ENCODE assay signal across 9 mouse cellular contexts in genomic region chr12:51118021-51118694, GRCm38 (mm10).
DNase-seq lines count a peak whose midpoint lies in the region; ATAC-seq and TF ChIP-seq lines count a peak whose summit lies in the region.
"Had no signal": no experiment of that assay in that cellular context is flagged by ENCODE, and none has a peak within 500 bp of the region (broad histone marks: within the 10 kb centered on the region; RNA-seq: fewer than 3 reads in every experiment).

No protein-coding gene starts in this region.

- peaks cover 5% of the 10 kb centered on the region; the same call in 1 of the 2 replicates for H3K4me1 ChIP-seq in heart, embryonic 15.5 days (replicated peaks)
- H3K4me1 ChIP-seq in forebrain, embryonic 15.5 days = peaks cover 19% of the 10 kb centered on the region
- H3K4me1 ChIP-seq: megakaryocyte, embryonic 14.5 days had no signal

- H3K4me2 ChIP-seq in heart, embryonic 15.5 days = peak overlapping the region; percentile 4; the same call in 1 of the 2 replicates
- H3K4me2 ChIP-seq in forebrain, embryonic 15.5 days (replicated peaks) = peak overlapping the region; percentile 33

- ATAC-seq in heart, embryonic 15.5 days (replicated peaks; ENCODE audit: insufficient number of reproducible peaks, insufficient read depth, low FRiP score, low read depth) = peak; percentile 85
- peak; percentile 96 for ATAC-seq in forebrain, embryonic 15.5 days (replicated peaks)

- H3K4me3 ChIP-seq in heart, embryonic 15.5 days = no peak overlapping the region; the same call in 1 of the 2 replicates
- no peak overlapping the region for H3K4me3 ChIP-seq in forebrain, embryonic 15.5 days
- peak overlapping the region; percentile 25; the same call in 1 of the 2 replicates for H3K4me3 ChIP-seq in layer of hippocampus, adult 2 months
- H3K4me3 ChIP-seq: megakaryocyte, embryonic 14.5 days had no signal

- 58% methylated on average over 14 of the region's 14 CpGs for WGBS in heart, embryonic 15.5 days
- WGBS in forebrain, embryonic 15.5 days = 23% methylated on average over 14 of the region's 14 CpGs

- H3K27ac ChIP-seq in heart, embryonic 15.5 days = peak overlapping the region; percentile 58
- peak overlapping the region; percentile 95 for H3K27ac ChIP-seq in forebrain, embryonic 15.5 days (replicated peaks)
- peak overlapping the region; percentile 89 for H3K27ac ChIP-seq in layer of hippocampus, adult 2 months

- H3K9ac ChIP-seq in heart, embryonic 15.5 days = no peak overlapping the region
- H3K9ac ChIP-seq in forebrain, embryonic 15.5 days (replicated peaks) = peak overlapping the region; percentile 12; the same call in 1 of the 2 replicates

- no peak for DNase-seq in heart, adult 11 months
- DNase-seq in adrenal gland, postnatal 14 days = peak; percentile 39
- peak; percentile 93 to 95 for DNase-seq in layer of hippocampus, adult 2 months (ENCODE audit: low spot score in 2 of 2)
- peak; percentile 93 for DNase-seq in right cerebral cortex, adult 18-20 months
- no peak for DNase-seq in lung, postnatal 36 days
- DNase-seq in thymus, postnatal 36 days = no peak

- TF ChIP-seq CTCF in layer of hippocampus, adult 2 months (conservative IDR thresholded peaks at IDR 0.05) = no peak

- H3K9me3 ChIP-seq in heart, embryonic 15.5 days (replicated peaks) = no peaks in the 10 kb centered on the region
- no peaks in the 10 kb centered on the region for H3K9me3 ChIP-seq in forebrain, embryonic 15.5 days

- no peaks in the 10 kb centered on the region for H3K27me3 ChIP-seq in heart, embryonic 15.5 days
- no peaks in the 10 kb centered on the region for H3K27me3 ChIP-seq in forebrain, embryonic 15.5 days
- H3K27me3 ChIP-seq: megakaryocyte, embryonic 14.5 days had no signal

- no peaks in the 10 kb centered on the region for H3K36me3 ChIP-seq in heart, embryonic 15.5 days
- no peaks in the 10 kb centered on the region for H3K36me3 ChIP-seq in forebrain, embryonic 15.5 days

Comparison
In these comparisons a context has a peak if more than half of its experiments do, and no peak if none do; other contexts are left out.
1. DNase-seq: peak in adrenal gland, postnatal 14 days (single experiment), layer of hippocampus, adult 2 months (2 of 2) and right cerebral cortex, adult 18-20 months (single experiment); none in heart, adult 11 months (single experiment), lung, postnatal 36 days (single experiment) and thymus, postnatal 36 days (0 of 2).
2. Peak in every context shown above with its lines, with median percentiles within 50 percentile points of each other: H3K27ac ChIP-seq.